Mouse (Mus musculus): Measurements from ENCODE around the gene Bag6. TPM values are rescaled to one million over a fixed set of nuclear protein-coding genes. Genes with fewer than 3 reads are reported as not detected.

The Bag6 gene
- polyA plus RNA-seq, 1 experiment, result 378 TPM

GRCm38 (mm10) chr17:35192924-35193323 is 57.9 kb downstream of the Bag6 start:
- no peak for TF ChIP-seq POLR2A (IDR thresholded peaks at IDR 0.05; ENCODE audit: borderline replicate concordance, extremely low read depth, insufficient read depth, insufficient read length, poor library complexity, severe bottlenecking)
- no peak for DNase-seq (ENCODE audit: low read depth)

DNA sequence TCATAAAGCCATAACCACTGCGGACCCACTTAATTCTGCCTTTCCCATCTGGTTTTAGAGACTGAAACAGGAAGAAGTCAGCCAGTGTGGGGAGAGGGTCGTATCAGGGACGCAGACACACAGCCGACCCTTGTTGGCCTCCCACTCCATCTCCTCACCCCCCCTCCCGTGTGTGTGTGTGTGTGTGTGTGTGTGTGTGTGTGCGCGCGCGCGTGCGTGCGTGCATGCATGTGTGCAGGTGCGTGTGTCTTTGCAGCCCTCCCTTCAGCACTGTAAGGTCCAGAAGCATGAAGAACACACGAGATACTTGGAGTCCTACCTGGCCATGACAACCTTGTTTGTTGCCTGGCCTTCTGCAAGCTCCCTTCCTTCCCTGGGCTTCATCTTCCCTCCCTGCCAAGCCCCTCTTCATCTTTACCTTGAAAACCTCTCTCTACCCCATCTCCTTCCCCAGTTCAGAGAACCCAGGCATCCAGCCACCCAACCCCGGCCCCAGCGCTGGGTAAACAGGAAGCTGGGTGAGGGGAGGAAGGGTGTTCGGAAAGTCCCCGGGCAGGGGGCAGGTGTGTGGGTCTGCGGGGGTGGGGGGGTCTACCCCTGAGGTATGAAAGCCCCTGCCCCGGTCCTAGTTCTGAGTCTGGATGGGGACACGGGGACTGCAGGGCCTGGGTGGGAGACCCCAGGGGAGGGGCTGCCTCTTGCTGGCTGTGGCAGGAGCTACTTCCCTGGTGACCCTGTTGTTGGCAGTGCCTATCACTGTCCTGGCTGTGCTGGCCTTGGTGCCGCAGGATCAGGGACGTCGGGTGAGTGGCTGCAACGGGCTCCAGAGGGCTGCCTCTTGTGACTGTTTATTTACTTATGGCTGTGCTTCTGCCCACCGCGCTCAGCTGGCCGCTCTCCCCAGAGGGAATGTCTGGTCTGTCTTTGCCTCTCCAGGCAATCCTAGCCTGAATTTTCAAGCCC is 59.2 kb downstream of the Bag6 start, which contains the start of gene Ltb:
Gene Ltb (plus strand): TSS at position 559 of the 963 bp plus-strand sequence.
- DNase-seq (ENCODE audit: low read depth), result no peak
- TF ChIP-seq POLR2A (IDR thresholded peaks at IDR 0.05; ENCODE audit: borderline replicate concordance, extremely low read depth, insufficient read depth, insufficient read length, poor library complexity, severe bottlenecking), result no peak
- TF ChIP-seq CTCF (IDR thresholded peaks at IDR 0.05; ENCODE audit: borderline replicate concordance, extremely low read depth, insufficient read depth, insufficient read length), result no peak

DNA sequence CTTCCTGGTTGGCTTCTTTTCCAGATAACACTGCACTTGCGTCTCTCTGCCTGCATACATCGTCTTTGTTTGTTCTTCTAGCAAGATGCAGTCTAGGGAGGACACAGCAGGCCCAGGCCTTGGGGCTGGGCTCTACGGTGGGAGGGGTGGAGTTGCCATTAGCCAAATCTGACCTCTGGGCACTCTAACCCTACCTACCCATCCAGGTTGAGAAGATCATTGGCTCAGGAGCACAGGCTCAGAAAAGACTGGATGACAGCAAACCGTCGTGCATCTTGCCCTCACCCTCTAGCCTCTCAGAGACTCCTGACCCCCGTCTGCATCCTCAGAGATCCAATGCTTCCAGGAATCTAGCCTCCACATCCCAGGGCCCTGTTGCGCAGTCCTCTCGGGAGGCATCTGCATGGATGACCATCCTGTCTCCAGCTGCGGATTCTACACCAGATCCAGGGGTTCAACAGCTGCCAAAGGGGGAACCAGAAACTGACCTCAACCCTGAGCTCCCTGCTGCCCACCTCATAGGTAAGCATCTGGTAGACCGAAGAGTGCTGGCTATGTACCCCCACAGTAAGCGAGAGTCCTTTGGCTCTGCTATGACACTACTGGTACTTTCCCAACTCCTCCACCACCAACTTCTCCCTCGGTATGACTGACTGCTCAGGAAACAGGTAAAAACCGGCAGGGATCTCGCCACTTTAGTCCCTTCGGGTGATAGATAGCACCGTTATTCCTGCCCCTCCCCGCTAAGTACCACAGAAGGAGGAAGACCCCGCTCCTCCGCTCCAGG is 60.1 kb downstream of the Bag6 start:
- no peak for DNase-seq (ENCODE audit: low read depth)
- TF ChIP-seq CTCF (IDR thresholded peaks at IDR 0.05; ENCODE audit: borderline replicate concordance, extremely low read depth, insufficient read depth, insufficient read length) (no peak), POLR2A (IDR thresholded peaks at IDR 0.05; ENCODE audit: borderline replicate concordance, extremely low read depth, insufficient read depth, insufficient read length, poor library complexity, severe bottlenecking) (no peak)

- DNase-seq (ENCODE audit: low read depth), result peak; percentile 71
- no peak for TF ChIP-seq POLR2A (IDR thresholded peaks at IDR 0.05; ENCODE audit: borderline replicate concordance, extremely low read depth, insufficient read depth, insufficient read length, poor library complexity, severe bottlenecking)
- peak; percentile 86 for TF ChIP-seq CTCF (IDR thresholded peaks at IDR 0.05; ENCODE audit: borderline replicate concordance, extremely low read depth, insufficient read depth, insufficient read length)
Measured at GRCm38 (mm10) chr17:35195631-35196320, 60.8 kb downstream of the Bag6 start.

DNA sequence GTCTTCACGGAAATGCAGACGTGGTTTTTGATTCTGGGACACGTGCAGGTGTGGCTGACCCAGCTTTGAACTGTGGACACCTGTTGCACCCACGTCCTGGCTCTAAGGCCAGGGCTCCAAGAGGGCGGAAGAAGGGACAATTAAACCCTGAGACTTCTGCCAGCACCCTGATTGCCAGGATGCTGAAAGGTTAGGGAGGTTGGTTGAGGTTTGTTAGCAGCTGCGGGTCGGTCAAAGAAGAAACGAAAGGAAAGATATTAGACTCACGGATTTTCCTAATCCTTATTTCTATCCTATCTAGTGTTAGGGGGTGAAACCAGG is 61.3 kb downstream of the Bag6 start:
- TF ChIP-seq POLR2A (IDR thresholded peaks at IDR 0.05; ENCODE audit: borderline replicate concordance, extremely low read depth, insufficient read depth, insufficient read length, poor library complexity, severe bottlenecking) (no peak), CTCF (IDR thresholded peaks at IDR 0.05; ENCODE audit: borderline replicate concordance, extremely low read depth, insufficient read depth, insufficient read length) (no peak)

More for the DNA sequence above, 61.3 kb downstream of the Bag6 start:
- no peak for DNase-seq (ENCODE audit: low read depth)

Other genes with a start within 250 kb of the Bag6 start
- gene C2, start 236.9 kb upstream of the Bag6 start, polyA plus RNA-seq (2012; rRNA removed), result 1.1 and 2.3 TPM in 2 replicates
- 350 and 361 TPM in 2 replicates for gene Ehmt2, start 236.7 kb upstream of the Bag6 start, polyA plus RNA-seq (2012; rRNA removed)
- 0.06 and 0.07 TPM in 2 replicates for gene Slc44a4, start 220.7 kb upstream of the Bag6 start, polyA plus RNA-seq (2012; rRNA removed)
- gene Neu1, start 203.9 kb upstream of the Bag6 start, polyA plus RNA-seq (2012; rRNA removed), result 28.0 and 29.6 TPM in 2 replicates
- 6.3 and 7.1 TPM in 2 replicates for gene Hspa1b, start 175.9 kb upstream of the Bag6 start, polyA plus RNA-seq (2012; rRNA removed)
- gene Gm20481, start 165.3 kb upstream of the Bag6 start, polyA plus RNA-seq (2012; rRNA removed), result not detected in 2 replicates
- 6.3 and 6.6 TPM in 2 replicates for gene Hspa1a, start 163.0 kb upstream of the Bag6 start, polyA plus RNA-seq (2012; rRNA removed)
- gene Hspa1l, start 162.5 kb upstream of the Bag6 start, polyA plus RNA-seq (2012; rRNA removed), result 0.14 and 0.40 TPM in 2 replicates
- 136 and 185 TPM in 2 replicates for gene Lsm2, start 153.3 kb upstream of the Bag6 start, polyA plus RNA-seq (2012; rRNA removed)
- gene Vars, start 134.2 kb upstream of the Bag6 start, polyA plus RNA-seq (2012; rRNA removed), result 99.2 and 119 TPM in 2 replicates
- gene Vwa7, start 118.6 kb upstream of the Bag6 start, polyA plus RNA-seq (2012; rRNA removed), result 0.49 and 0.71 TPM in 2 replicates
- gene Sapcd1, start 107.2 kb upstream of the Bag6 start, polyA plus RNA-seq (2012; rRNA removed), result 4.0 and 6.5 TPM in 2 replicates
- gene Msh5, start 88.4 kb upstream of the Bag6 start, polyA plus RNA-seq (2012; rRNA removed), result 4.2 and 6.4 TPM in 2 replicates
- gene Clic1, start 85.2 kb upstream of the Bag6 start, polyA plus RNA-seq (2012; rRNA removed), result 69.6 and 89.8 TPM in 2 replicates
- 322 and 438 TPM in 2 replicates for gene Ddah2, start 76.1 kb upstream of the Bag6 start, polyA plus RNA-seq (2012; rRNA removed)
- gene Ly6g6c, start 69.8 kb upstream of the Bag6 start, polyA plus RNA-seq (2012; rRNA removed), result 0.42 and 0.50 TPM in 2 replicates
- 0.30 and 0.35 TPM in 2 replicates for gene Mpig6b, start 69.0 kb upstream of the Bag6 start, polyA plus RNA-seq (2012; rRNA removed)
- 1.2 and 12.4 TPM in 2 replicates for gene Ly6g6e, start 58.3 kb upstream of the Bag6 start, polyA plus RNA-seq (2012; rRNA removed)
- gene Ly6g6d, start 57.1 kb upstream of the Bag6 start, polyA plus RNA-seq (2012; rRNA removed), result 1.8 and 2.7 TPM in 2 replicates
- gene Ly6g6f, start 49.6 kb upstream of the Bag6 start, polyA plus RNA-seq (2012; rRNA removed), result 0.15 and 0.30 TPM in 2 replicates
- 91.0 and 135 TPM in 2 replicates for gene Abhd16a, start 45.9 kb upstream of the Bag6 start, polyA plus RNA-seq (2012; rRNA removed)
- not detected in 2 replicates for gene Ly6g5c, start 26.9 kb upstream of the Bag6 start, polyA plus RNA-seq (2012; rRNA removed)
- gene Ly6g5b, start 19.8 kb upstream of the Bag6 start, polyA plus RNA-seq (2012; rRNA removed), result 3.1 and 3.4 TPM in 2 replicates
- gene Gpank1, start 13.7 kb upstream of the Bag6 start, polyA plus RNA-seq (2012; rRNA removed), result 21.4 and 25.3 TPM in 2 replicates
- 243 and 257 TPM in 2 replicates for gene Csnk2b, start 13.1 kb upstream of the Bag6 start, polyA plus RNA-seq (2012; rRNA removed)
- 3.3 and 4.6 TPM in 2 replicates for gene D17H6S53E, start 8.8 kb upstream of the Bag6 start, polyA plus RNA-seq (2012; rRNA removed)
- gene Apom, start 3.1 kb upstream of the Bag6 start, polyA plus RNA-seq (2012; rRNA removed), result 0.93 and 1.1 TPM in 2 replicates
- 367 and 409 TPM in 2 replicates for gene Prrc2a, start 29.7 kb downstream of the Bag6 start, polyA plus RNA-seq (2012; rRNA removed)
- gene Aif1, start 40.9 kb downstream of the Bag6 start, polyA plus RNA-seq (2012; rRNA removed), result 1.6 and 2.2 TPM in 2 replicates
- 8.2 and 11.8 TPM in 2 replicates for gene Lst1, start 53.3 kb downstream of the Bag6 start, polyA plus RNA-seq (2012; rRNA removed)
- gene Ltb, start 59.3 kb downstream of the Bag6 start, polyA plus RNA-seq (2012; rRNA removed), result 0.58 and 1.1 TPM in 2 replicates
- gene Tnf, start 66.8 kb downstream of the Bag6 start, polyA plus RNA-seq (2012; rRNA removed), result 0.15 and 0.21 TPM in 2 replicates
- gene Lta, start 70.2 kb downstream of the Bag6 start, polyA plus RNA-seq (2012; rRNA removed), result 0.27 and 0.29 TPM in 2 replicates
- gene Gm16181, start 85.7 kb downstream of the Bag6 start, polyA plus RNA-seq (2012; rRNA removed), result not detected in 2 replicates
- 72.5 and 74.9 TPM in 2 replicates for gene Atp6v1g2, start 98.5 kb downstream of the Bag6 start, polyA plus RNA-seq (2012; rRNA removed)
- gene Nfkbil1, start 100.6 kb downstream of the Bag6 start, polyA plus RNA-seq (2012; rRNA removed), result 13.4 and 17.3 TPM in 2 replicates
- 887 and 1,110 TPM in 2 replicates for gene Ddx39b, start 106.6 kb downstream of the Bag6 start, polyA plus RNA-seq (2012; rRNA removed)
- 37.1 and 39.5 TPM in 2 replicates for gene H2-D1, start 127.6 kb downstream of the Bag6 start, polyA plus RNA-seq (2012; rRNA removed)
- gene H2-Q1, start 185.2 kb downstream of the Bag6 start, polyA plus RNA-seq (2012; rRNA removed), result 0.10 TPM in 2 replicates
- 0.97 and 1.4 TPM in 2 replicates for gene H2-Q2, start 207.1 kb downstream of the Bag6 start, polyA plus RNA-seq (2012; rRNA removed)
- gene H2-Q4, start 244.4 kb downstream of the Bag6 start, polyA plus RNA-seq (2012; rRNA removed), result 2.9 and 3.0 TPM in 2 replicates